Mouse (Mus musculus): ENCODE measurements around the gene Serpinb6e. TPM values are rescaled to one million over a fixed set of nuclear protein-coding genes. Genes with fewer than 3 reads are reported as not detected.

Gene Serpinb6e
- not detected in 2 replicates for polyA plus RNA-seq (2011; ENCODE audit: insufficient read depth, insufficient read length, low read depth, missing spikeins)

- Histone ChIP-seq H3K4me3 (ENCODE audit: low read depth, low read length) (no peak within 1 kb of the TSS), H3K27ac (ENCODE audit: insufficient read depth, low read length) (no peak within 1 kb of the TSS), H3K9me3 (replicated peaks; ENCODE audit: control insufficient read depth, insufficient read depth, low read length, poor library complexity, severe bottlenecking) (no peaks in the 10 kb centered on the region), H3K36me3 (ENCODE audit: control insufficient read depth, insufficient read depth, low read length, poor library complexity, severe bottlenecking) (no peaks in the 10 kb centered on the region), H3K4me1 (ENCODE audit: control insufficient read depth, insufficient read depth, low read length) (no peaks in the 10 kb centered on the region), H3K9ac (ENCODE audit: low read depth, poor library complexity, severe bottlenecking) (no peak within 1 kb of the TSS), H3K27me3 (ENCODE audit: control insufficient read depth, insufficient read depth, low read length, poor library complexity, severe bottlenecking) (no peaks in the 10 kb centered on the region)
- TF ChIP-seq CTCF (IDR thresholded peaks at IDR 0.05; ENCODE audit: low read depth, low read length) (no peak), POLR2A (IDR thresholded peaks at IDR 0.05; ENCODE audit: insufficient read depth, low read length) (no peak), EP300 (IDR thresholded peaks at IDR 0.05; ENCODE audit: insufficient read depth, low read depth, low read length) (no peak)
These were observed at the start of gene Serpinb6e for GRCm38 (mm10) chr13:33843308-33843707. TSS of gene Serpinb6e (minus strand) at chr13:33843408.

- H3K27me3 ChIP-seq (ENCODE audit: control insufficient read depth, insufficient read depth, low read length, poor library complexity, severe bottlenecking) = no peaks in the 10 kb centered on the region
- H3K4me3 ChIP-seq (ENCODE audit: low read depth, low read length) = no peak overlapping the region
- H3K36me3 ChIP-seq (ENCODE audit: control insufficient read depth, insufficient read depth, low read length, poor library complexity, severe bottlenecking) = no peaks in the 10 kb centered on the region
- H3K4me1 ChIP-seq (ENCODE audit: control insufficient read depth, insufficient read depth, low read length) = no peaks in the 10 kb centered on the region
- TF ChIP-seq CTCF (IDR thresholded peaks at IDR 0.05; ENCODE audit: low read depth, low read length) (no peak), POLR2A (IDR thresholded peaks at IDR 0.05; ENCODE audit: insufficient read depth, low read length) (no peak), EP300 (IDR thresholded peaks at IDR 0.05; ENCODE audit: insufficient read depth, low read depth, low read length) (no peak)
- H3K9ac ChIP-seq (ENCODE audit: low read depth, poor library complexity, severe bottlenecking) = no peak overlapping the region
- no peaks in the 10 kb centered on the region for H3K9me3 ChIP-seq (replicated peaks; ENCODE audit: control insufficient read depth, insufficient read depth, low read length, poor library complexity, severe bottlenecking)
- no peak overlapping the region for H3K27ac ChIP-seq (ENCODE audit: insufficient read depth, low read length)
These were observed 12.5 kb downstream of the Serpinb6e start for GRCm38 (mm10) chr13:33830751-33831150.

GRCm38 (mm10) chr13:33823421-33823820, 19.8 kb downstream of the Serpinb6e start:
- no peak overlapping the region for H3K27ac ChIP-seq (ENCODE audit: insufficient read depth, low read length)
- TF ChIP-seq POLR2A (IDR thresholded peaks at IDR 0.05; ENCODE audit: insufficient read depth, low read length) = no peak
- TF ChIP-seq EP300 (IDR thresholded peaks at IDR 0.05; ENCODE audit: insufficient read depth, low read depth, low read length) = no peak
- no peak for TF ChIP-seq CTCF (IDR thresholded peaks at IDR 0.05; ENCODE audit: low read depth, low read length)
- H3K4me3 ChIP-seq (ENCODE audit: low read depth, low read length) = no peak overlapping the region
- no peaks in the 10 kb centered on the region for H3K9me3 ChIP-seq (replicated peaks; ENCODE audit: control insufficient read depth, insufficient read depth, low read length, poor library complexity, severe bottlenecking)
- H3K27me3 ChIP-seq (ENCODE audit: control insufficient read depth, insufficient read depth, low read length, poor library complexity, severe bottlenecking) = no peaks in the 10 kb centered on the region
- H3K4me1 ChIP-seq (ENCODE audit: control insufficient read depth, insufficient read depth, low read length) = no peaks in the 10 kb centered on the region
- H3K36me3 ChIP-seq (ENCODE audit: control insufficient read depth, insufficient read depth, low read length, poor library complexity, severe bottlenecking) = no peaks in the 10 kb centered on the region
- H3K9ac ChIP-seq (ENCODE audit: low read depth, poor library complexity, severe bottlenecking) = no peak overlapping the region

GRCm38 (mm10) chr13:33821490-33822143, 21.6 kb downstream of the Serpinb6e start:
- no peak overlapping the region for H3K4me3 ChIP-seq (ENCODE audit: low read depth, low read length)
- no peak for TF ChIP-seq POLR2A (IDR thresholded peaks at IDR 0.05; ENCODE audit: insufficient read depth, low read length)
- TF ChIP-seq CTCF (IDR thresholded peaks at IDR 0.05; ENCODE audit: low read depth, low read length) = no peak
- TF ChIP-seq EP300 (IDR thresholded peaks at IDR 0.05; ENCODE audit: insufficient read depth, low read depth, low read length) = no peak

More at GRCm38 (mm10) chr13:33821490-33822143, 21.6 kb downstream of the Serpinb6e start:
- Histone ChIP-seq H3K27ac (ENCODE audit: insufficient read depth, low read length) (no peak overlapping the region), H3K4me1 (ENCODE audit: control insufficient read depth, insufficient read depth, low read length) (no peaks in the 10 kb centered on the region), H3K9ac (ENCODE audit: low read depth, poor library complexity, severe bottlenecking) (no peak overlapping the region), H3K9me3 (replicated peaks; ENCODE audit: control insufficient read depth, insufficient read depth, low read length, poor library complexity, severe bottlenecking) (no peaks in the 10 kb centered on the region), H3K27me3 (ENCODE audit: control insufficient read depth, insufficient read depth, low read length, poor library complexity, severe bottlenecking) (no peaks in the 10 kb centered on the region), H3K36me3 (ENCODE audit: control insufficient read depth, insufficient read depth, low read length, poor library complexity, severe bottlenecking) (no peaks in the 10 kb centered on the region)

Other genes starting within 250 kb of the Serpinb6e start
- gene Serpinb6d, start 182.0 kb downstream of the Serpinb6e start, polyA plus RNA-seq (2011; ENCODE audit: insufficient read depth, insufficient read length, low read depth, missing spikeins) = not detected in 2 replicates
- 9.5 and 12.4 TPM in 2 replicates for gene Serpinb6c, start 62.3 kb upstream of the Serpinb6e start, polyA plus RNA-seq (2011; ENCODE audit: insufficient read depth, insufficient read length, low read depth, missing spikeins)
- gene Nqo2, start 121.3 kb upstream of the Serpinb6e start, polyA plus RNA-seq (2011; ENCODE audit: insufficient read depth, insufficient read length, low read depth, missing spikeins) = 16.3 and 20.9 TPM in 2 replicates
- gene Ripk1, start 159.0 kb upstream of the Serpinb6e start, polyA plus RNA-seq (2011; ENCODE audit: insufficient read depth, insufficient read length, low read depth, missing spikeins) = 6.9 and 8.0 TPM in 2 replicates
- gene Serpinb6a, start 159.4 kb upstream of the Serpinb6e start, polyA plus RNA-seq (2011; ENCODE audit: insufficient read depth, insufficient read length, low read depth, missing spikeins) = 123 and 128 TPM in 2 replicates
- 15.7 and 25.9 TPM in 2 replicates for gene Bphl, start 194.2 kb upstream of the Serpinb6e start, polyA plus RNA-seq (2011; ENCODE audit: insufficient read depth, insufficient read length, low read depth, missing spikeins)
- 28.7 and 29.0 TPM in 2 replicates for gene Tubb2a, start 234.6 kb upstream of the Serpinb6e start, polyA plus RNA-seq (2011; ENCODE audit: insufficient read depth, insufficient read length, low read depth, missing spikeins)

Measured in ES-Bruce4 (cell line).